Mouse (Mus musculus): ENCODE data around the gene Gm17535. TPM values are rescaled to one million over a fixed set of nuclear protein-coding genes. Genes with fewer than 3 reads are reported as not detected.
A peak's percentile ranks its signal among the peaks of the same experiment; 100 is the strongest.
"Not testable (repeated sequence)": the region's sequence is repeated elsewhere in the genome, so short reads cannot be mapped to it uniquely, and the experiment has no call there.

The Gm17535 gene
- total and polyA plus RNA-seq, 2 experiments from 2014 or later: not detected

DNA sequence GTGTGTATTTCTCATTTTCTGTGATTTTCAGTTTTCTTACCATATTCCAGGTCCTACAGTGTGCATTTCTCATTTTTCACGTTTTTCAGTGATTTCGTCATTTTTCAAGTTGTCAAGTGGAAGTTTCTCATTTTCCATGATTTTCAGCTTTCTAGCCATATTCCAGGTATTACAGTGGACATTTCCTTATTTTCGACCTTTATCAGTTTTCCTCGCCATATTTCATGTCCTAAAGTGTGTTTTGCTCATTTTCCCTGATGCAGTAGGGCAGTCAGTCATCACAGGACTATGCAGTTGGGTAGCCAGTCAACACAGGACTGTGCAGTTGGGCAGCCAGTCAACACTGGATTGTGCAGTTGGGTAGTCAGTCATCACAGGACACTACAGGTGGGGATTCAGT is 3.8 kb downstream of the Gm17535 start:
- not testable (repeated sequence) for H3K4me1 ChIP-seq (ENCODE audit: insufficient read depth, low read length); ATAC-seq; H3K4me2 ChIP-seq (ENCODE audit: low read depth, low read length); H3K4me3 ChIP-seq (ENCODE audit: low read length); H3K36me3 ChIP-seq (ENCODE audit: insufficient read depth, low read length); H3K9ac ChIP-seq (replicated peaks; ENCODE audit: low read length); H3K27ac ChIP-seq; H3K9me3 ChIP-seq (ENCODE audit: low read length); H3K27me3 ChIP-seq (ENCODE audit: insufficient read depth, low read length)
- DNase-seq (ENCODE audit: low spot score): peak; percentile 1
- 59% methylated on average over 4 of the region's 4 CpGs for WGBS

Small RNA genes within 50 kb of the gene (microRNA-seq; reads per million reads assigned to microRNA genes)
- 0 to 0.36 reads per million in 2 experiments for gene Mir101c

Other genes with a start within 250 kb of the Gm17535 start
- gene Gm10722, start 33.7 kb upstream of the Gm17535 start, total RNA-seq (2014; rRNA removed): not detected in 2 replicates
- gene Gm10722, start 33.7 kb upstream of the Gm17535 start, polyA plus RNA-seq (2015; fragmentation: Nextera tagmentation; extraction: Ambion mirVana): not detected in 2 replicates
- gene Gm11168, start 31.3 kb upstream of the Gm17535 start, total RNA-seq (2014; rRNA removed): not detected in 2 replicates
- gene Gm11168, start 31.3 kb upstream of the Gm17535 start, polyA plus RNA-seq (2015; fragmentation: Nextera tagmentation; extraction: Ambion mirVana): 0.28 TPM in 1 of 2 replicates, not detected in the other
- not detected in 2 replicates for gene Gm10721, start 21.5 kb upstream of the Gm17535 start, total RNA-seq (2014; rRNA removed)
- 0.35 TPM in 1 of 2 replicates, not detected in the other for gene Gm10721, start 21.5 kb upstream of the Gm17535 start, polyA plus RNA-seq (2015; fragmentation: Nextera tagmentation; extraction: Ambion mirVana)
- not detected in 2 replicates for gene Gm10720, start 18.9 kb upstream of the Gm17535 start, total RNA-seq (2014; rRNA removed)
- gene Gm10720, start 18.9 kb upstream of the Gm17535 start, polyA plus RNA-seq (2015; fragmentation: Nextera tagmentation; extraction: Ambion mirVana): not detected in 2 replicates
- 0.83 TPM in 1 of 2 replicates, not detected in the other for gene Gm10719, start 17.2 kb upstream of the Gm17535 start, total RNA-seq (2014; rRNA removed)
- gene Gm10719, start 17.2 kb upstream of the Gm17535 start, polyA plus RNA-seq (2015; fragmentation: Nextera tagmentation; extraction: Ambion mirVana): 0.38 TPM in 1 of 2 replicates, not detected in the other
- not detected in 2 replicates for gene Gm10718, start 11.1 kb upstream of the Gm17535 start, total RNA-seq (2014; rRNA removed)
- gene Gm10718, start 11.1 kb upstream of the Gm17535 start, polyA plus RNA-seq (2015; fragmentation: Nextera tagmentation; extraction: Ambion mirVana): 0.41 TPM in 1 of 2 replicates, not detected in the other
- 0.31 TPM in 1 of 2 replicates, not detected in the other for gene Gm10717, start 9.2 kb upstream of the Gm17535 start, total RNA-seq (2014; rRNA removed)
- gene Gm10717, start 9.2 kb upstream of the Gm17535 start, polyA plus RNA-seq (2015; fragmentation: Nextera tagmentation; extraction: Ambion mirVana): 0.38 TPM in 1 of 2 replicates, not detected in the other
- gene Gm10715, start 2.3 kb downstream of the Gm17535 start, total RNA-seq (2014; rRNA removed): not detected in 2 replicates
- not detected in 2 replicates for gene Gm10715, start 2.3 kb downstream of the Gm17535 start, polyA plus RNA-seq (2015; fragmentation: Nextera tagmentation; extraction: Ambion mirVana)

Data from hindbrain, postnatal 0 days (tissue).